Mouse (Mus musculus): ENCODE measurements around the gene Slc25a10.

The Slc25a10 gene

GRCm38 (mm10) chr11:120485251-120485650 is 6.4 kb upstream of the Slc25a10 start:
- DNase-seq, result no peak

- DNase-seq, result no peak
Measured at GRCm38 (mm10) chr11:120488516-120488915, 3.1 kb upstream of the Slc25a10 start.

GRCm38 (mm10) chr11:120489054-120489761 is 2.4 kb upstream of the Slc25a10 start:
- peak; percentile 79 to 88 for DNase-seq

- DNase-seq, result peak in 1 of 2 experiments; percentile 23
Measured at GRCm38 (mm10) chr11:120490291-120491046, 1.2 kb upstream of the Slc25a10 start.

- peak; percentile 41 to 44 for DNase-seq
Measured at GRCm38 (mm10) chr11:120492024-120492877, 611 bp downstream of the Slc25a10 start.

GRCm38 (mm10) chr11:120492878-120493203 is 1.2 kb downstream of the Slc25a10 start:
- DNase-seq, result peak in 1 of 2 experiments; percentile 30

GRCm38 (mm10) chr11:120493351-120493750 is 1.7 kb downstream of the Slc25a10 start:
- peak in 1 of 2 experiments; percentile 24 for DNase-seq

DNA sequence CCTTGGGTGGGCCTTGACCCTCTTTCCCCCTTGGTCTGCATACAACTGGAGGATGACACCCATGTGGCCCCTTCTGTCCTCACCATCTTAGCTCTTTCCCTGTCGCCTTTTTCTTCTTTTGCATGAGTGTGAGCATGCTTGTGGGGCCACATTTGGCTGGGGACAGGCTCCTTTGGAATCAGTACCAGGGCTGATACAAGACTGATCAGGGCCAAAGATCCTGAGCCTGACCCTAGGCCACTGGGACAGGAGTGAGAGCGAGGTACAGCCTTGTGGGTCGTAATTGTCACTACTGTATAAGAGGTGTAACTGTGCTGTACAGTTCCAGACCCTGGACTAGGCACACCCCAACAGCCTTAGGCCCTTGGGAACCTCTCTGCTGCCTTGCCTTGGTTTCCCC is 2.3 kb downstream of the Slc25a10 start:
- DNase-seq, result no peak

- no peak for DNase-seq
Measured at GRCm38 (mm10) chr11:120497436-120497835, 5.8 kb downstream of the Slc25a10 start.

DNA sequence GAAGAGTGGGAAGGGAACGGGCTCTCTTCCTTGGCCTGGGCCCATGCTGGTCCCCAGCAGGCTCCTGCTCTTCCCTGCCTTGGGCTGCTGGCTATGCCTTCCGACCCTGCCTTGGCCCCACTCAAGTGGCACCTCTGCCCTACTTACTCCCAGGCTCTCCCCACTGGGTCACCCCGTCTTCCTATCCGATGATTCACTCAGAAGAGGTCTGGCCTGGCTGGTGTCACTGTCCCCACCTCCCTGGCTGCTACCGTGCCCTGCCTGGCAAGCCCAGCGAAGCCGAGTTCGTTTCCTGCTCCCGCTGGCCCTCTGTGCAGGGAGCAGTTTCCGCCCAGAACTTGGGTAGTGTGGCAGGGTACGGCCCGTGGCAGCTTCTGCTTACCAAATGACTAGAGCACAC is 6.6 kb downstream of the Slc25a10 start:
- no peak for DNase-seq

GRCm38 (mm10) chr11:120498891-120499290 is 7.3 kb downstream of the Slc25a10 start:
- no peak for DNase-seq

GRCm38 (mm10) chr11:120499894-120500293 is 8.3 kb downstream of the Slc25a10 start:
- no peak for DNase-seq

DNA sequence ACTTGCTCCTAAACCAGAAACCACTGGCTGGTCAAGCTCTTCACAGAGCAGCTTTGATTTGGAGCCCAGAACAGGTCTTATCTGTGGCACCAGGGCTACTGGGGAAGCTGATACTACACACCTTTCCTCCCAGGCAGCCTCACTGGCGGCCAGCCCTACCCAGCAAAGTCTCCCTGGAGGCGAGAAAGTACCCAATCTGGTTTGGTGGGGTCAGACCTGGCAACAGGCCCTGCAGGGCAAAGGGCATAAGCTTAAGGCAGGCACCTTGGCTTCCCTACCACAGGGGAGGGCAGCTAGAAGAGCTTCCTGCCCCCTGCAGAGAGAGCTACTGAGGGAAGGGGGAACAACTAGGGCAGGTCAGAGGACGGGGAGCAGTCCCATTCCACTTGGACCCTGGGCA is 8.7 kb downstream of the Slc25a10 start:
- peak in 1 of 2 experiments; percentile 23 for DNase-seq

- DNase-seq, result no peak
Measured at GRCm38 (mm10) chr11:120501018-120501417, 9.4 kb downstream of the Slc25a10 start.

GRCm38 (mm10) chr11:120501701-120502100 is 10.1 kb downstream of the Slc25a10 start:
- DNase-seq, result no peak

DNA sequence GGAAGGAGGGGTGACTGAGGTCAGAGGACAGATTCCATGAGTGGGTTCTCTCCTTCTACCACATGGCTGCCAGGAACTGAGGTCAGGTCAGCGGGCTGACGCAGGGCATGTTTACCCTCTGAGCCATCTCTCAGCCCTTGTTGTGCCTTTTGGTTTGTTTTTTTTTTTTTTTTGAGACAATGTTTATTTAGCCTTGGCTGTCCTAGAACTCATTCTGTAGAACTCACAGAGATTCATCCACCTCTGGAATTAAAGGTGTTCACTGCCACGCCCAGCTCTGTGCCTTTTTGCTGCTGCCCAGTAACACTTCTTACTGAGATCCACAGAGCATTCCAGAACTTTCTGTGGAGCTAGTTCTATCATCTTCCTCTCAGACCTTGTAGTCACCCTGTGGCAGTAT is 14.0 kb downstream of the Slc25a10 start:
- DNase-seq, result no peak

GRCm38 (mm10) chr11:120506899-120507298 is 15.3 kb downstream of the Slc25a10 start:
- peak; percentile 80 to 84 for DNase-seq

DNA sequence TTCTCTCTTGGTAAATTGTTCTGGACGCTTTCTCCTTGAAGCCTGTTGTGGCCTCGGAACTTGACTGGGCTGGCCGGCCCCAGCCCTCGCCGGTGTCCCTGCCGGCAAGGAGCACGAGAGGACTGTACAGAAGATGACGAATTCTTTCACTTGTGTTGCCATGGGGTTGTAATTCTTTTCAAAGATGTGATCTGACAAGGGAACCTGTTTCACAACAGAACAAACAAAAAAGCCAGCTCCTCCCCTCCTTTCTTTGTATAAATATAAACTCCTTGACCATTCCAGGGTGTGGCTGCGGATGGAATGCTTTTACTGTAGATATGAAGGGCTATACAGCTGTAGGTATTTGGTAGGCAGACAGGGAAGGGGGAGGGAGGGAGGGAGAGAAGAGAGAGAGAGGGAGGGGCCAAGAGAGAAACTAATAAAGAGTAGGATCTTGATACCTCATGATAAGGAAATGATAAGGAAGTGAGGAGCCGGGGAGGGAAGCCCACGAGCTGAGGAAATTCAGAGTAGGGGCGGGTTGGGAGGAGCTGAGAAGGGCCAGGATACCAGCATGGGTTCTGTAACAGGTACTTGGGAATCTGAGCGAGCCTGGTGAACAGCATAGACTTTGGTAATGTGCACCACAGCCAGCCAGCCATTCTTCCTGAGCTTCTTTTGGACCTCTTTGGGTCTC is 16.1 kb downstream of the Slc25a10 start:
- DNase-seq, result no peak

DNA sequence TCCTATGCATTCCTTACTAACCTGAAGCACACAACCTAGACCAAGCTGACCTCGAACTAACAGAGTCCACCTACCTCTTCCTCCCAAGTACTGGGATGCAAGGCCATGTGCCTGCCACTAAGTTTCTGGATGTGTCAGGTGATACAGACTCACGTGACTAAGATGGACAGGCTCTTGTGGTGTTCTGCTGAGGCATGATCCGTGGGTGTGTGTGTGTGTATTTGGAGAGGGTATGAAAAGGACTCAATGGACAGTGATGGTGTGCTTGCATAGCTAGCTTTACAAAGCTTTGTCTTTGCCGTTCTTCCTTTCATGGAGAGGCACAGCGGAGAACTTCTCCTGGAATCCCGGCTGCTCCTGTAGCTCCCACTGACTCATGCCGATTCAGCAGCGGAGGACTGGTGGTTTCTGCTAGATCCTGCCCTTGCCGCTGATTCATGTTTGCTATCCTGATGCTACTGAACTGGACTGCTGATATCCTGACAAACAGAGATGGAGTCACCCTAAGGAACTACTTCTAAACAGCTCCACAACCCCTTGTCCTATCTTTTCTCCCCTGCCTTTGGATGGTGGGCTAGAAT is 16.7 kb downstream of the Slc25a10 start:
- DNase-seq, result no peak

DNA sequence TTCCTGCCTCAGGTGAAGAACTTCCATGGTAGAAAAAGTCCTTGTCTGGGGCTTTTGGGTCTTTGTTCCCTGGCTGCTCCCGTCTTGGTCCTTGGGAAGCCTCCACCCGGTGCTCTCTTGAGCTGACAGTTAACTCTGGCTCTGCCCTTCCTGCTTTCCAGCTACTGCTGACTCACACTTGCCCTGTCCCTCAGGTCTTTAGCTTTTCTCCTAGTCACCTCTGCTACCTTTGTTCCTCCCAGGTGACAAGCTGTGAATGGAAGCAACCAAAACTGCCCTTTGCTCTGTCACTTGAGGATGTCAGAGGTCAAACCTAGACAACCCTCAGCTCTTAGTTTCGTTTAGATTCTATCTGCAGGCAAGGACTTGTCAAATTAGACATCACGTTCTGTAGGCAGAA is 18.3 kb downstream of the Slc25a10 start:
- DNase-seq, result no peak

- DNase-seq, result no peak
Measured at GRCm38 (mm10) chr11:120510375-120511030, 18.9 kb downstream of the Slc25a10 start.

Measured in cerebellum, postnatal 10 days (tissue).